Mouse (Mus musculus) spleen, adult 10 weeks (tissue): ENCODE results near the gene Plscr5. TPM values are rescaled to one million over a fixed set of nuclear protein-coding genes. Genes with fewer than 3 reads are reported as not detected.

Experiments used
- polyA plus RNA-seq: library from polyadenylated mRNA; stranded (reverse); fragments of 350-450 nt; fragmentation: Illumina TruSeq; extraction: RNeasy Lipid Tissue Mini Kit (QIAGEN cat#74804); gene quantifications from one replicate; pipeline ENCODE4 v1.2.3, GENCODE M21; 2015; ENCODE audit warnings: low replicate concordance; ENCODE audit not compliant: insufficient read depth

Plscr5 gene
- polyA plus RNA-seq: not detected

GRCm38 (mm10) chr9:92192636-92193035 is at the start of gene Plscr5:
Gene Plscr5 (plus strand): TSS chr9:92192936.

GRCm38 (mm10) chr9:92249447-92249852 is 56.7 kb downstream of the Plscr5 start, which contains the start of gene Plscr1:
Gene Plscr1 (plus strand): TSS chr9:92249750.

Other genes starting within 250 kb of the Plscr5 start
- 22.1 TPM for gene Plscr1, start 56.8 kb downstream of the Plscr5 start, polyA plus RNA-seq
- 7.1 TPM for gene Plscr2, start 82.7 kb downstream of the Plscr5 start, polyA plus RNA-seq
- not detected for gene 1700057G04Rik, start 116.4 kb downstream of the Plscr5 start, polyA plus RNA-seq